Comparison of ENCODE assay signal across 9 mouse cellular contexts in genomic region chr6:7965833-7966522, GRCm38 (mm10).
DNase-seq lines count a peak whose midpoint lies in the region; ATAC-seq lines count a peak whose summit lies in the region.
"Had no signal": no experiment of that assay in that cellular context is flagged by ENCODE, and none has a peak within 500 bp of the region (broad histone marks: within the 10 kb centered on the region; RNA-seq: fewer than 3 reads in every experiment).

No protein-coding gene starts in this region.

- no peaks in the 10 kb centered on the region for H3K9me3 ChIP-seq in lung, embryonic 15.5 days
- H3K9me3 ChIP-seq in liver, embryonic 11.5 days (ENCODE audit: control insufficient read depth, low read length) = no peaks in the 10 kb centered on the region
- H3K9me3 ChIP-seq in stomach, embryonic 15.5 days = no peaks in the 10 kb centered on the region

- no peak overlapping the region for H3K9ac ChIP-seq in lung, embryonic 15.5 days
- H3K9ac ChIP-seq in liver, embryonic 11.5 days (ENCODE audit: low read depth, low read length) = no peak overlapping the region
- H3K9ac ChIP-seq in stomach, embryonic 15.5 days = no peak overlapping the region

- no peaks in the 10 kb centered on the region for H3K36me3 ChIP-seq in lung, embryonic 15.5 days
- H3K36me3 ChIP-seq in liver, embryonic 11.5 days (ENCODE audit: control insufficient read depth, insufficient read depth, low read length) = no peaks in the 10 kb centered on the region
- H3K36me3 ChIP-seq in stomach, embryonic 15.5 days = no peaks in the 10 kb centered on the region

- no peak overlapping the region for H3K4me2 ChIP-seq in lung, embryonic 15.5 days
- H3K4me2 ChIP-seq in liver, embryonic 11.5 days = no peak overlapping the region
- H3K4me2 ChIP-seq in stomach, embryonic 15.5 days = no peak overlapping the region

- H3K27me3 ChIP-seq in lung, embryonic 15.5 days = no peaks in the 10 kb centered on the region
- no peaks in the 10 kb centered on the region for H3K27me3 ChIP-seq in liver, embryonic 11.5 days (replicated peaks; ENCODE audit: control insufficient read depth, insufficient read depth, low read length)
- H3K27me3 ChIP-seq in stomach, embryonic 15.5 days (replicated peaks) = no peaks in the 10 kb centered on the region

- no peak overlapping the region for H3K4me3 ChIP-seq in lung, embryonic 15.5 days
- H3K4me3 ChIP-seq in liver, embryonic 11.5 days (ENCODE audit: low read depth, low read length) = no peak overlapping the region
- H3K4me3 ChIP-seq in stomach, embryonic 15.5 days (replicated peaks) = no peak overlapping the region
- H3K4me3 ChIP-seq: myocyte had no signal

- peak; percentile 52; the same call in 1 of the 2 replicates for ATAC-seq in lung, embryonic 15.5 days (ENCODE audit: borderline replicate concordance, extremely low read depth, low FRiP score, low TSS enrichment)
- 0 out of 2 replicates have a peak, but pooled peaks have one; percentile 20 for ATAC-seq in liver, embryonic 11.5 days (replicated peaks; ENCODE audit: low FRiP score)
- peak; percentile 77; the same call in 1 of the 2 replicates for ATAC-seq in stomach, embryonic 15.5 days (ENCODE audit: insufficient read depth, low FRiP score, low read depth)

- peak; percentile 6 for DNase-seq in adrenal gland, postnatal 10 days
- no peak for DNase-seq in adrenal gland, postnatal 25 days
- no peak for DNase-seq in lung, postnatal 4 days
- no peak for DNase-seq in liver, embryonic 11.5 days (ENCODE audit: low spot score)
- DNase-seq in gastrocnemius, postnatal 10 days = no peak
- no peak for DNase-seq in spleen, adult 18-20 months

- peaks cover 3% of the 10 kb centered on the region; the same call in 1 of the 2 replicates for H3K4me1 ChIP-seq in lung, embryonic 15.5 days
- H3K4me1 ChIP-seq in liver, embryonic 11.5 days (replicated peaks; ENCODE audit: control insufficient read depth, insufficient read depth, low read length) = no peaks in the 10 kb centered on the region
- no peaks in the 10 kb centered on the region for H3K4me1 ChIP-seq in stomach, embryonic 15.5 days

- WGBS in lung, embryonic 15.5 days = 29% methylated on average over 11 of the region's 11 CpGs
- 68% methylated on average over 11 of the region's 11 CpGs for WGBS in liver, embryonic 11.5 days
- 33% methylated on average over 11 of the region's 11 CpGs for WGBS in stomach, embryonic 15.5 days

- no peak overlapping the region for H3K27ac ChIP-seq in lung, embryonic 15.5 days
- no peak overlapping the region for H3K27ac ChIP-seq in liver, embryonic 11.5 days (ENCODE audit: low read depth, low read length)
- no peak overlapping the region for H3K27ac ChIP-seq in stomach, embryonic 15.5 days

Comparison
In these comparisons a context has a peak if more than half of its experiments do, and no peak if none do; other contexts are left out.
1. ATAC-seq: peak in every context shown above with its lines; median percentile 77 in stomach, embryonic 15.5 days; 52 in lung, embryonic 15.5 days; 20 in liver, embryonic 11.5 days.